Mouse (Mus musculus) forebrain, postnatal 0 days (tissue): ENCODE results near the gene Tango2. TPM values are rescaled to one million over a fixed set of nuclear protein-coding genes. Genes with fewer than 3 reads are reported as not detected.

Experiments
- ATAC-seq: fragments of 200-750 bp; cut with Nextera tagmentation; 2 replicates; pipeline ENCODE4 v1.8.0; 2017; ENCODE audit warnings: mild to moderate bottlenecking, moderate library complexity
- DNase-seq: peaks from one replicate; pipeline ENCODE4 v3.0.0-alpha.2; 2015
- H3K27ac ChIP-seq: fragments of 300-500 bp; sonication (generic); 2 replicates; pipeline ENCODE4 v1.5.1; 2014; ENCODE audit warnings: low read depth, mild to moderate bottlenecking, antibody characterized with exemption, low read length, moderate library complexity, mixed read lengths
- H3K27me3 ChIP-seq: fragments of 300-500 bp; sonication (generic); 2 replicates; pipeline ENCODE4 v1.6.1; 2014; ENCODE audit warnings: mild to moderate bottlenecking, low read length, mixed read lengths; ENCODE audit not compliant: insufficient read depth
- H3K36me3 ChIP-seq: fragments of 300-500 bp; sonication (generic); 2 replicates; pipeline ENCODE4 v1.6.1; 2014; ENCODE audit warnings: mild to moderate bottlenecking, moderate library complexity; ENCODE audit not compliant: insufficient read depth
- H3K4me1 ChIP-seq: fragments of 300-500 bp; sonication (generic); 2 replicates; pipeline ENCODE4 v1.6.1; 2014; ENCODE audit warnings: antibody characterized with exemption; ENCODE audit not compliant: insufficient read depth
- H3K4me2 ChIP-seq: fragments of 300-500 bp; sonication (generic); 2 replicates; pipeline ENCODE4 v1.6.1; 2014; ENCODE audit warnings: low read depth, mild to moderate bottlenecking, moderate library complexity
- H3K4me3 ChIP-seq: fragments of 300-500 bp; sonication (generic); 2 replicates; pipeline ENCODE4 v1.5.1; 2014; ENCODE audit warnings: low read depth, low read length, mixed read lengths
- H3K9ac ChIP-seq: fragments of 300-500 bp; sonication (generic); 2 replicates; pipeline ENCODE4 v1.6.1; 2014; ENCODE audit warnings: mild to moderate bottlenecking
- H3K9me3 ChIP-seq: fragments of 300-500 bp; sonication (generic); 2 replicates; pipeline ENCODE4 v1.6.1; 2016; ENCODE audit warnings: low read length
- CTCF ChIP-seq: sonication (generic); IDR thresholded peaks from 2 replicates; pipeline ENCODE4 v1.5.1; 2016; ENCODE audit warnings: antibody characterized with exemption, control low read depth, low read depth
- WGBS: fragments of 180-500 bp; shearing (Covaris S2); extraction: QIAGEN DNeasy Blood & Tissue Kit; methylation state at CpG from one replicate; pipeline ENCODE4 v1.1.7; 2014; 5-methylcytosine and 5-hydroxymethylcytosine counted together
- polyA plus RNA-seq: library from polyadenylated mRNA; unstranded; fragments of >200 nt; fragmentation: Nextera tagmentation; extraction: Ambion mirVana; gene quantifications from 2 replicates; pipeline ENCODE4 v1.2.1, GENCODE M21; 2015
- total RNA-seq: library from RNA; depleted of rRNA; stranded (reverse); fragments of >200 nt; gene quantifications from 2 replicates; pipeline ENCODE4 v1.2.3, GENCODE M21; 2014

Gene Tango2
- total and polyA plus RNA-seq, 2 experiments from 2014 or later: 43.0 to 75.9 TPM

- H3K36me3 ChIP-seq: peaks cover 9% of the 10 kb centered on the region
- H3K9me3 ChIP-seq: no peaks in the 10 kb centered on the region
- H3K9ac ChIP-seq: peak within 1 kb of the TSS; percentile 92
- H3K4me3 ChIP-seq: peak within 1 kb of the TSS; percentile 79
- TF ChIP-seq CTCF: no peak
- ATAC-seq (peak; percentile 99), DNase-seq (peak; percentile 99)
- peak within 1 kb of the TSS; percentile 91 for H3K27ac ChIP-seq
- peaks cover 15% of the 10 kb centered on the region for H3K4me1 ChIP-seq
- H3K4me2 ChIP-seq: peak within 1 kb of the TSS; percentile 85
- WGBS: 2% methylated on average over 70 of the region's 71 CpGs
- H3K27me3 ChIP-seq: no peaks in the 10 kb centered on the region
Measured at GRCm38 (mm10) chr16:18289067-18289588, 58.8 kb downstream of the Tango2 start, which contains the start of gene Dgcr8. Gene Dgcr8, minus strand, starts transcription at chr16:18289246.

DNA sequence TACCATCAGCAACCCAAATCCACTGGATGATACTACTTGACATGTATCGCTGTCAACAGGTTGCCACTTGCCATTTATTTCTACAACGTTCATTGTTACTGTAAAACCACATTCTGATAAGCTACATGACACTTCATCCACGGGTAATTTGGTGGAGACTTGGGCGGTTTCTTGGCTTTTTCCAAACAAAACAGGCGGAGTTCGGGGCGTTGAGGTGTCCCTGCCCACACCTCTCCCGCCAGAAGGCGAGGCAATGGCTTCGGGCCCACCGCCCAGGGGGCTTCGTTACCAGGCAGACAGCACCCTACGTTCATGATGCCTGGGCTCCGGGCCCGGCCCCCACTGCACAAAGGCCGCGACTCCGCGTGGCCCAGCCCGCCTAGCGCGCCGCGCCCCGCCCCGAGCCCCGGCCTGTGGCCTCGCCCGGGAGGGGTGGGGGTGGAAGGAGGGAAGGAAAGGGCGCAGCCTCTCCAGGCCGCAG lies 59.3 kb downstream of the Tango2 start:
- DNase-seq: peak; percentile 61
- H3K9me3 ChIP-seq: no peaks in the 10 kb centered on the region
- no peaks in the 10 kb centered on the region for H3K27me3 ChIP-seq
- peaks cover 15% of the 10 kb centered on the region for H3K4me1 ChIP-seq
- 2% methylated on average over 21 of the region's 31 CpGs for WGBS
- TF ChIP-seq CTCF: no peak
- H3K4me2 ChIP-seq: peak overlapping the region; percentile 85
- H3K9ac ChIP-seq: peak overlapping the region; percentile 92
- H3K36me3 ChIP-seq: peaks cover 14% of the 10 kb centered on the region
- ATAC-seq: peak; percentile 72
- H3K27ac ChIP-seq: peak overlapping the region; percentile 91
- peak overlapping the region; percentile 79 for H3K4me3 ChIP-seq

- TF ChIP-seq CTCF: no peak
- Histone ChIP-seq H3K9ac (peak overlapping the region; percentile 92), H3K9me3 (no peaks in the 10 kb centered on the region), H3K27ac (peak overlapping the region; percentile 22; the same call in 1 of the 2 replicates), H3K27me3 (no peaks in the 10 kb centered on the region), H3K4me2 (peak overlapping the region; percentile 85), H3K36me3 (peaks cover 19% of the 10 kb centered on the region), H3K4me3 (peak overlapping the region; percentile 79), H3K4me1 (peaks cover 15% of the 10 kb centered on the region)
- under 1% methylated on average over 4 of the region's 4 CpGs for WGBS
- ATAC-seq (no peak), DNase-seq (no peak)
Measured at GRCm38 (mm10) chr16:18288166-18288565, 59.7 kb downstream of the Tango2 start.

DNA sequence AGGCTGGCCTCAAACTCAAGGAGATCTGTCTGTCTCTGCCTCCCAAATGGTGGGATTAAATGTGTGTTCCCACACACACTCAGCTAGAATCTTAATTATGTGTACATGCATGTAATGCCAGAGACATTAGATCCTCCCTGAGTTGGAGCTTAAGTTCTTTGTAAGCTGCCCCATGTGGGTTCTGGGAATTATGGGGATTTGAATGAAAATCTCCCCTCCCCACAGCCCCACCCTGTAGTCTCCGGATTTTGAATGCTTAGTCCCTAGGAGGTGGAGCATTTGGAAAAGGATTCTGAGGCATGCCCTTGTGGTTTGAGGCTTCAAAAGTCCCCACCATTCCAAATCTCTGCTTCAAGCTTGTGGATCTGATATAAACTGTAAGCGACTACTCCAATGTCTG lies 72.7 kb downstream of the Tango2 start:
- H3K4me1 ChIP-seq: no peaks in the 10 kb centered on the region
- peaks cover 90% of the 10 kb centered on the region for H3K36me3 ChIP-seq
- H3K9me3 ChIP-seq: no peaks in the 10 kb centered on the region
- WGBS: 62% methylated on average over 2 of the region's 2 CpGs
- H3K27ac ChIP-seq: no peak overlapping the region
- ATAC-seq: no peak
- no peak for TF ChIP-seq CTCF
- DNase-seq: no peak
- no peak overlapping the region for H3K4me2 ChIP-seq
- H3K27me3 ChIP-seq: no peaks in the 10 kb centered on the region
- H3K4me3 ChIP-seq: no peak overlapping the region
- no peak overlapping the region for H3K9ac ChIP-seq

DNA sequence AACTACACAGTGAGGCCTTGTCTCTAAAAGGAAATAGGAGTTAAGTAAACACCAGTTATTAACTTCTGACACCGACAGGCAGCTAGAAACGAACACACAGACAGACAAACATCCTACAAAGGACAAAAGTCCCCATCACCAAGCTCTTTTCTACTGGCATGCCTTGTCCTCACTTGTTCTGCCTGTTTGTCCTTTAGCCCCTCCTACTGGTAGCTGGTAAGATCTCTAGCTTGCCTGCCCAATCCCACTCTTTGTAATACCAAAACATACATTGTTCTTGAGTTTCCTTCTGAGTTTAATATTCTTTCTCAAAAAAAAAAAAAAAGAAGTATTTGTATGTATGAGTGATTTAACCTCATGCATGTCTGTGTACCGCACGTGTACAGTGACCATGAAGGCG lies 79.7 kb downstream of the Tango2 start:
- Histone ChIP-seq H3K9me3 (no peaks in the 10 kb centered on the region), H3K4me3 (no peak overlapping the region), H3K4me1 (no peaks in the 10 kb centered on the region), H3K4me2 (no peak overlapping the region), H3K27ac (no peak overlapping the region), H3K36me3 (peaks cover 80% of the 10 kb centered on the region), H3K27me3 (no peaks in the 10 kb centered on the region), H3K9ac (no peak overlapping the region)
- WGBS: 89% methylated on average over 5 of the region's 5 CpGs
- ATAC-seq (no peak), DNase-seq (no peak)
- TF ChIP-seq CTCF: peak; percentile 34

DNA sequence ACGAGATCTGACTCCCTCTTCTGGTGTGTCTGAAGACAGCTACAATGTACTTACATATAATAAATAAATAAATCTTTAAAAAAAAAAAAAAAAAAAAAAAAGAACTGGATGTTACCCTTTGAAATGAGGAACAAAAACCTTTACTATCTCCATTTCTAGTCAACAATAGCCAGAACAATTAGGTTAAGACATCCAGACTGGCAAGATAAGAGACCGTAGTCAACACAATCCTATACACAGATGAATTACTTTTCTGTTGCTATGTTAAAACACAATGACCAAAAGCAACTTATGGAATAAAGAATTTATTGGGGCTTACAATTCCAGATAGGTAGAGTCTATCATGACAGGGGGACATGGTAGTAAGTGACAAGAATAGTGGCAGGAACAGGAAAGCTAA lies 82.9 kb downstream of the Tango2 start:
- TF ChIP-seq CTCF: no peak
- no peaks in the 10 kb centered on the region for H3K9me3 ChIP-seq
- no peak overlapping the region for H3K27ac ChIP-seq
- H3K36me3 ChIP-seq: peaks cover 70% of the 10 kb centered on the region
- H3K4me2 ChIP-seq: no peak overlapping the region
- DNase-seq: no peak
- no peak overlapping the region for H3K9ac ChIP-seq
- 89% methylated on average over 2 of the region's 2 CpGs for WGBS
- H3K4me1 ChIP-seq: no peaks in the 10 kb centered on the region
- H3K27me3 ChIP-seq: no peaks in the 10 kb centered on the region
- no peak overlapping the region for H3K4me3 ChIP-seq
- no peak for ATAC-seq

- Histone ChIP-seq H3K4me3 (no peak within 1 kb of the TSS), H3K4me1 (no peaks in the 10 kb centered on the region), H3K27me3 (no peaks in the 10 kb centered on the region), H3K9me3 (no peaks in the 10 kb centered on the region), H3K36me3 (peaks cover 83% of the 10 kb centered on the region), H3K4me2 (no peak within 1 kb of the TSS), H3K9ac (no peak within 1 kb of the TSS), H3K27ac (no peak within 1 kb of the TSS)
- DNase-seq: no peak
- 88% methylated on average over 2 of the region's 2 CpGs for WGBS
- ATAC-seq: no peak
- no peak for TF ChIP-seq CTCF
Measured at GRCm38 (mm10) chr16:18258221-18258620, 89.7 kb downstream of the Tango2 start, which contains the start of gene Gm49776. Gene Gm49776, minus strand, starts transcription at chr16:18258321.
